Mouse (Mus musculus): ENCODE measurements at regions not wholly inside any gene's neighbourhood (a gene's known extent, or its start where the extent isn't known, plus 50 kb on each side); places are given as distances from the start of the nearest gene placed in this dataset.
A peak's percentile ranks its signal among the peaks of the same experiment; 100 is the strongest.

DNA sequence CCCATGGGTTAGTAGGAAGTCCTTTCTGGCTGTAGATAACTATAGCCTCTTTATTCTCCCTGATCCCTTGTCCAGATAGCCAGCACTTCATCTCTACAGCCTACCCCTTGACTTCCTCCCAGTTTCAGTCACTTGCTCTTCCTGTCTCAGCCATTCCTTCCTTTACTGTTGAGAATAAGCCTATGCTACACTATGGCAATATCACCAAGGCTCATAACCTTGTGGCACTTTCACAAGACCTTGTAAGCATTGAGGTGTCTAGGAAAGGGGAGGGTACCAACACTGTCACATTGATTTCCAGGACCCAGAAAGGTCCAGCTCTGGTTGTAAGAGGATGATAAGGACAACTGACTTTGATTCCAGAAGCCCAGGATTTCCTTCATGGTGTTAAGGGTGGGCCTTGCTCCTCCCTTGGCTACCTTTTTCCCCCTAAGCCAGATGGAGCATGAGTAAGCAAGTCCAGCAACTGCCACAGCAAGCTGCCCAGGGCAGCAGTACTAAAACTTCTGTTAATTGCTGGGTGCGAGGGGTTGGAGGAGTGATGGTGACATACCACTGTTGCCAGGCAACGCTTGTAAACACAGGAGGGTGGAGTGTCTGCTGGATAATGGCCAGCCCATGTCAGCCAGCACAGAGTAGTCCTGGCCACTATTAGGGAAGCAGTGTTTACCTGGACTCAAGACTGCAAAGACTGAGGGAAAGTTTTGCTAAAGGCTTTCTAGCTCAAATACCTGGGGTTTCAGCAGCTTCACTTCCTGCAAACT, 75.7 kb downstream of the Ankrd16 start:
- peak; percentile 72 to 76 for DNase-seq

DNA sequence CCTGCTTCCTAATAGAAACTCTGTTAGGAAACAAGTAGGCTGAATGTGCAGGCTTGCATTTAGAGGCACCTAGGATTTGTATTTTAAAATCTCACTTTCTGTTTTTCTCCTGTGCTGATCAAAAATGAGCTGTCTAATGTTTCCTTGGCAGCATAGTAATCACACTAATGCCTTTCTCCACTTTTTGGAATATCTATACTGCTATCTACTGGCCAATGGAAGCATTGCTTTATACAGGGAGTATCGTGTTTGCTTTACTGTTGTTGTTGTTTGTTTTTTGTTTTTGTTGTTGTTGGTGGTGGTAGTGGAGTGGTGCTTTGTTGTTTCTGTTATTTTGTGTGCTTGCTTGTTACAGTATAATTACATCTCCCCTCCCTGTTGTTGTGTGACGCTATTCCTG, 92.3 kb downstream of the Ankrd16 start:
- no peak for DNase-seq

- DNase-seq: peak in 1 of 2 experiments; percentile 5
Observed at GRCm38 (mm10) chr2:11880005-11880404, 102.3 kb downstream of the Ankrd16 start.

GRCm38 (mm10) chr2:11894792-11895568, 117.3 kb downstream of the Ankrd16 start:
- no peak for DNase-seq

- DNase-seq: peak in 1 of 2 experiments; percentile 2
Observed at GRCm38 (mm10) chr2:11899698-11900660, 122.3 kb downstream of the Ankrd16 start.

DNA sequence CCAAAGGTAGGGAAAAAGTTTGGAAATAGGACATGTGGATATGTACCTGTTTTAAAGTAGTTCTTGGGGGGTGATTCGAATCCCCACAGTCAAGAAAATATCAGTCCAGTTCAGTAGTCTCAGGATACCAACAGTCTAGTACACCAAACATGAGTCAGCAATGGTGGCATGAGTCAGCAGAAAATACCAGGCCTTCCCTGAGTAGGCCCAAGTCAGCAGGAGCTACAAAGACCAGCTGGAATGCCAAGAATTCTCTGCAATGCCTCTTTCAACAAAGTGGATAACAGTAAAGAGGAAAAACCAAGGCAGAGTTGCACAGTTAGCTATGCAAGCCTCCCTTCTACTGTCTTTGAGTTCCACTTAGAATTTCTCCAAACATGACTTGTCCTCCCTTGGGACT, 137.1 kb downstream of the Ankrd16 start:
- DNase-seq: no peak

DNA sequence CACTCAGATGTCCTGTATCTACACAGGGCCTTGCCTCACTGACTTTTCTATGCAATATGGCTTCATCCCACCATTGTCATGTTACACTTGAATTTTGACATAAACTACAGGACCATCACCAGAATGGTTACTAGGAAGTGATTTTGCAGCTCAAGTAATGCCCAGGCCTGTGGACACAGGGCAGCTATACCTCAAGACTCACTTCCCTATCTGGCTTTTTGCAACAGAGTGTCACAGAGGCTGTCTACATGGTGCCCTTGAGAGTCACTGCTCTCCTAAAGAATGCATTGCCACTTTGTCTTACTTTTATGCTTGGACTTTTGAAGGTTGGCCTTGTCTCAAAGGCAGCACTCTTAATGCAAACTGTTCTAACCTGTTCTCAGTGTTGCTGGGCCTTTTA, 139.7 kb downstream of the Ankrd16 start:
- DNase-seq: no peak

- no peak for DNase-seq
Observed at GRCm38 (mm10) chr2:11918070-11918469, 140.4 kb downstream of the Ankrd16 start.

DNA sequence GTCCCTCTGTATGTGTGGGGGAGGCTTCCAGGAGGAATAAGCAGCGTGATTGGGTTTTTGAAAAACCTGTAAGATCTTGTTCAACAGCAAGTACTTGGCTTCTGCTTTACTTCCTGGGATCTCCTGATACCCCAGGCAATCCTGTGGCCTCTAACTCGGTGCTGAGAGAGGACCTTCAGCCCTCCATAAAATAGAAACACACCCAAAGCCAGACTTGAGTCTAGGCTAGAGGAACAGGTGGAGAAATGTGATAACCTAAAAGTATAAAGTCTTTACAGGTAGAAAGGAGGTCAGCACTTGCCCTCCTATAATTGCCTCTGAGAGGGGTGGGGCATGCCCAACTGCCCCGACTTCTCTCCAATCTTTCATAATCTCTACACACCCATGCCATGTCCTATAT, 183.1 kb downstream of the Ankrd16 start:
- DNase-seq: no peak

DNA sequence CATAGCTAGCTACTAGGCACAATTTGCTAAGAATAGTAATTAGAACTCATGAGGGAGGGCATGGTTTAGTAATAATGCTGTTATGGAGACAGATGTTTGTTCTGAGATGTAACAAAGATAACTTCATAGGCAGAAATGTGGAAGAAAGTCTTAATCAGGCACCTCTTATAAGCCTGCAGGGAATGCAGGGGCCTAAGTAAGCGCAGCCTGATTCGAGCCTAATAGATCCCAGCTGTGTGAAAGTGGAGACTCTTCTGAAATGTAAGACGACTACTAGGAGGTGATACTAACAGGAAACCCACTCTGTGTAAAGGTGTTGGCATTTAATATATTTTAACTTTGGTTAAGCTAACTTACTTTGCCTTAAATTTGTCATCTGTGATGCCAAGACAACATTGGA, 187.7 kb downstream of the Ankrd16 start:
- no peak for DNase-seq

DNA sequence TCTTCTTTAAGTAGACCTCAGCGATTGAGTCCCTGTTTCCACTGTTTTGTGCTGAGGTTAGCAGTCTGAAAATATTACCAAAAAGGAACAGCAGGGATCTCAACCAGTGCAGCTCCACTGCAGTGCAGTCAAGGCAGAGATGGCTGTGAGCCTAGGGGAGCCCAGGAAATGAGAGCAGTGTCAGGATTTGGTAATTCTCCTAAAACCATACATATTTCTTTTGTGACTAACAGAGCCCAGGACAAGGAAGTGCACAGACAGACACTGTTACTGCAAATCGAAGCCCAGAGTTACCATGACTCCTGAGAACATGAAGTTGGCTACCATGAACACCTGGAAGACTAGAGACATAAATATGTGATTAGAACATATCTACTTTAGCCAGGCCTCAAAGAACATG, 189.3 kb downstream of the Ankrd16 start:
- no peak for DNase-seq

DNA sequence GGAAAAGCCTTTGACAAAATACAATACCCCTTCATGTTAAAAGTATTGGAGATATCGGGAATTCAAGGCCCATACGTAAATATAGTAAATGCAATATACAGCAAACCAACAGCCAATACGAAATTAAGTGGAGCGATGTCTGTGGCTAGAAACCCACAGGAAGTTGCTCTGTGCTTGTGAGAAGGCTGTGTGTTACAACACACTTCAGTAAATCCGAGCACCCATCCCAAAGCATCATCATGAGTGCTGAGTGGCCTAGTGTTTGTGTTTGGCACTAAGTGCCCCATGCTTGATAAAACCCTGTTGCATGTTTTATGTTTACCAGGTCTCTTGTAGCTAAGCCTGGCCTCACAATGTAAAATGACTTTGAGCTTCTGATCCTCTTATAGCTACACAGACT, 194.3 kb downstream of the Ankrd16 start:
- no peak for DNase-seq

GRCm38 (mm10) chr2:12001938-12002899, 224.5 kb downstream of the Ankrd16 start:
- no peak for DNase-seq

GRCm38 (mm10) chr2:12004330-12004729, 226.7 kb downstream of the Ankrd16 start:
- no peak for DNase-seq

DNA sequence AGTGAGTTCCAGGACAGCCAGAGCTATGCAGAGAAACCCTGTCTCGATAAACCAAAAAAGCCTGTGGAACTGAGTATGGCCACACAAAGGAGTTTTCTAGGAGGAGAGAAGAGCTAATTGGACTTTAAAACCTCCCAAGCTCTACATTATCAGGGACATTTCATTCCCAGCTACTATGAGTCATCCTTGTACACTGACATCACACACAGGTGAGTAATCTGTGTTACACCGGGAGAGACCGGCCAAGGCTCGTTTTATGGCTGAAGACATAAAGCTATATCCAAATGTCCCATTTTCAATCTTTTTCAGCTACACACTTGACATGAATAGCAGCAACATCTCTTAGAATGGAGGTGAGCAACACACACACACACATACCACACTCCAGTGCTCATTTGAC, 229.5 kb downstream of the Ankrd16 start:
- DNase-seq: no peak

DNA sequence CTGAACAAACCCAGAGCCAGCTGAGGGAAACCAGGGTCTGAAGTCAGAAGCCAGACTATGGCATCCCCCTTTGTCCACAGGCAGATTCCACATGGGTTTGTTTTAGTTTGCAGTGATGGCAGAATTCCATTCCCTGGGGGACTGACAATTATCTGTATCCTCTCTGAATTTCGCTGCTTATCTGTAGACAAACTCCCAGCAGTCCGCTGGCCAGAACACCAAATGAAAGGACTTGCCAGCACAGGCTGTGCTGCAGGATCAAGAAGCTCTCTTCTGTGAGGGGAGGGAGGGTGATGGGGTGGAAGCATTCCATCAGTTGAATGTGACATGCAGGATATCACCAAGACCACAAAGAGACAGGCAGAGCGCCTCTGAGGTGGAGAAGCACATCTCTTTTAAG, 233.8 kb downstream of the Ankrd16 start:
- DNase-seq: no peak

DNA sequence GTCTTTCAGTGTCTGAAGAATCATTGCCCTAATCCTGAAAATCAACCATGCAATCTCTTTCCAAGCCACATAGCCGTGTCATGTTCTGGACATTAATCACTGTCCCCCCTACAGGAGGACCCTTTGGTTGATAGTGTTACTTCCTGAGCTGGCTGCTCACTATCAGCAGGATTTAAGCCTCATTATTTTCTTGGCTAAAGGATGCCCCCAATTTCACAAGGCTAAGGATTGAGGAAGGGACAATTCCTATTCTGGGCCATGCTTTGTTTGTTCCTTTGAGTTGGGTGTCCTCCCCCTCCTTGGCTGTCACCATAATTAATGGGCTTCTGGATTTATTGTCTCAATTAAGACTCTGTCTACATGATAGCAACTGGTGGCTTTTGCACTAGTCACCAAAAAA, 241.9 kb downstream of the Ankrd16 start:
- DNase-seq: no peak

GRCm38 (mm10) chr2:12023402-12024111, 245.9 kb downstream of the Ankrd16 start:
- peak; percentile 28 to 46 for DNase-seq

- DNase-seq: no peak
Observed at GRCm38 (mm10) chr2:12026220-12026619, 248.5 kb downstream of the Ankrd16 start.

DNA sequence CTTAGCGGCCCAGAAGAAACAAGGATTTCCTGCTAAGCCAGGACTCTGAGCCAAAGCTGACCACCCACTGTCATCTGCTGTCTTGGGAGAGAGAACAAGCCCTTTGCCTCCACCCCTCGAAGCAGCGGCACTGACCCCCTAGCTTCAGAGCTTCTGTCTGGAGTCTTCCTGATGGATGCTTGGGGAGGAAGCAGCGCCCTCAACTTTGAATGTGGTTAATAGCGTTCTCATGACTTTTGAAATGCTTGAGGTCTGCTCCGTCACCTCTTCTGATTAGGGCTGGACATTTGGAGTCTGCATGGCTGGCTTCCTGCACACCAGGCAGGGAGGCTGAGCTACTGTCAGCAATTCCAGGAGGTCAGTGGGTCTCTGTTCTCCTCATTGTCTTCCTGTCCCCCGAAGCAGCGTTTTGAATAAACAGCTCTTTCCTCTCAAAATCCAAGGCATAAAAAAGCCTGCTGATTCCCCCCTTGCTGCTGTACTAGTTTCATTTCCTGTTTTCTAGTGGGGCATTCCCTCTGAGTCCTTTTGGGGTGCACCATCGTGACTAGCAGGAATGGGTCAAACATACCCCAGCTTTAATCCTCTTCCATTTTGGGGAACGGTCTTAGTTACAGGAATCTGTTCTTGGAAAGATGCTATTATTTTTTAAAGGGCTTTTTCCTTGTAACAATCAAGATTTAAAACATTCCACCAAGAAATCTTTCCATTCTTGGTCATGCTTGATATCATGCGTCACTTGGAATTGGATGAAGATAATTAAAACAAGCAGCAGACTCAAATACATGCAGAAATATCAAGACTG, 256.0 kb downstream of the Ankrd16 start:
- DNase-seq: peak in 1 of 2 experiments; percentile 18

- DNase-seq: no peak
Observed at GRCm38 (mm10) chr2:12034323-12034585, 256.6 kb downstream of the Ankrd16 start.
